Mouse (Mus musculus): Measurements from ENCODE around the gene Olfml1.

GRCm38 (mm10) chr7:107526299-107526698 lies 40.9 kb upstream of the Olfml1 start:
- TF ChIP-seq CTCF (IDR thresholded peaks at IDR 0.05; ENCODE audit: extremely low read depth, insufficient read depth, insufficient read length, insufficient replicate concordance): peak; percentile 14; the same call in 1 of the 2 replicates
- TF ChIP-seq POLR2A (IDR thresholded peaks at IDR 0.05; ENCODE audit: low read depth, low read length): no peak
